Mouse (Mus musculus): ENCODE measurements around the gene Lztfl1.

The Lztfl1 gene

GRCm38 (mm10) chr9:123679198-123679597 is 38.3 kb downstream of the Lztfl1 start:
- 61% methylated on average over 2 of the region's 2 CpGs for WGBS

- 3% methylated on average over 73 of the region's 73 CpGs for WGBS
Measured at GRCm38 (mm10) chr9:123678327-123679105, 39.0 kb downstream of the Lztfl1 start, which contains the start of the genes Ccr9 and Slc6a20a. Gene Ccr9 (plus strand): TSS chr9:123678439. Gene Slc6a20a (minus strand): TSS chr9:123678885.

- WGBS = 49% methylated on average over 5 of the region's 5 CpGs
Measured at GRCm38 (mm10) chr9:123665645-123666044, 51.9 kb downstream of the Lztfl1 start.

GRCm38 (mm10) chr9:123659986-123660676 is 57.4 kb downstream of the Lztfl1 start:
- WGBS = 58% methylated on average over 18 of the region's 18 CpGs

- 84% methylated on average over 3 of the region's 3 CpGs for WGBS
Measured at GRCm38 (mm10) chr9:123657457-123657856, 60.0 kb downstream of the Lztfl1 start.

- WGBS = 48% methylated on average over 4 of the region's 4 CpGs
Measured at GRCm38 (mm10) chr9:123651369-123651768, 66.1 kb downstream of the Lztfl1 start.

GRCm38 (mm10) chr9:123649785-123650511 is 67.5 kb downstream of the Lztfl1 start:
- 94% methylated on average over 2 of the region's 2 CpGs for WGBS
